Mouse (Mus musculus): ENCODE results near the gene Cdhr3. TPM values are rescaled to one million over a fixed set of nuclear protein-coding genes. Genes with fewer than 3 reads are reported as not detected.

Gene Cdhr3
- polyA plus RNA-seq, 1 experiment from 2014 or later = not detected

- H3K36me3 ChIP-seq (ENCODE audit: control insufficient read depth, insufficient read depth) = no peaks in the 10 kb centered on the region
- H3K9me3 ChIP-seq (replicated peaks; ENCODE audit: control insufficient read depth, low read length) = no peaks in the 10 kb centered on the region
- H3K4me1 ChIP-seq (ENCODE audit: control insufficient read depth, low read depth, low read length) = no peaks in the 10 kb centered on the region
- no peaks in the 10 kb centered on the region for H3K27me3 ChIP-seq (ENCODE audit: control insufficient read depth, insufficient read depth, low read depth, low read length)
- no peak overlapping the region for H3K4me3 ChIP-seq (ENCODE audit: low read depth, low read length)
- no peak for ATAC-seq (ENCODE audit: low read depth)
- 50% methylated on average over 3 of the region's 3 CpGs for whole genome bisulfite sequencing (ENCODE audit: insufficient replicate concordance)
- no peak overlapping the region for H3K4me2 ChIP-seq (ENCODE audit: low read depth, low read length)
- H3K27ac ChIP-seq (ENCODE audit: low read length) = no peak overlapping the region
- H3K9ac ChIP-seq (ENCODE audit: low read depth, low read length) = no peak overlapping the region
Observed at GRCm38 (mm10) chr12:33096017-33096416, 3.3 kb upstream of the Cdhr3 start.

GRCm38 (mm10) chr12:33092196-33092595 lies 479 bp downstream of the Cdhr3 start:
- Histone ChIP-seq H3K4me2 (ENCODE audit: low read depth, low read length) (no peak overlapping the region), H3K4me3 (ENCODE audit: low read depth, low read length) (no peak overlapping the region), H3K9me3 (replicated peaks; ENCODE audit: control insufficient read depth, low read length) (no peaks in the 10 kb centered on the region), H3K36me3 (ENCODE audit: control insufficient read depth, insufficient read depth) (no peaks in the 10 kb centered on the region), H3K4me1 (ENCODE audit: control insufficient read depth, low read depth, low read length) (no peaks in the 10 kb centered on the region), H3K27ac (ENCODE audit: low read length) (no peak overlapping the region), H3K9ac (ENCODE audit: low read depth, low read length) (no peak overlapping the region), H3K27me3 (ENCODE audit: control insufficient read depth, insufficient read depth, low read depth, low read length) (no peaks in the 10 kb centered on the region)
- no peak for ATAC-seq (ENCODE audit: low read depth)
- WGBS (ENCODE audit: insufficient replicate concordance) = 54% methylated on average over 2 of the region's 2 CpGs

DNA sequence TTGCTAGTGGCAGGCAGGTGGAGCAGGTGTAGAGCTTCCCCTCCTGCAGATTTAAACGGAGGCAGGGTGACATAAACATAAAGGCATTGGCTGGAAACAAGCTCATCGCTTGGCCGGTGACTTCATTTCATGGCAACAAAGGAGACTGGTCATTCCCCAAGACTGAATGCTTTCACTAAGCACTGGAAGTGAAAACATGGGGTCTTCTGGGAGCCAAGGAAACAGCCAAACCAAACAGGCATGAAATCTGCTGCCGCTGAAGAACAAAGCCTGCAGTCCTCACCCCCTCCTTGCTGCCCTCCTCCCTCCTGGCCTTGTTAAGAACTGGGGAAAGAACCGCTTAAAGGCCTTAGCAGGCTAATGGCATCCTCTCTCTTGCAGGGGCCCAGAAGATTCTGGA lies 6.5 kb downstream of the Cdhr3 start:
- no peak for ATAC-seq (ENCODE audit: low read depth)
- Histone ChIP-seq H3K4me2 (ENCODE audit: low read depth, low read length) (no peak overlapping the region), H3K9me3 (replicated peaks; ENCODE audit: control insufficient read depth, low read length) (no peaks in the 10 kb centered on the region), H3K27ac (ENCODE audit: low read length) (no peak overlapping the region), H3K4me3 (ENCODE audit: low read depth, low read length) (no peak overlapping the region), H3K4me1 (ENCODE audit: control insufficient read depth, low read depth, low read length) (no peaks in the 10 kb centered on the region), H3K36me3 (ENCODE audit: control insufficient read depth, insufficient read depth) (no peaks in the 10 kb centered on the region), H3K27me3 (ENCODE audit: control insufficient read depth, insufficient read depth, low read depth, low read length) (no peaks in the 10 kb centered on the region), H3K9ac (ENCODE audit: low read depth, low read length) (no peak overlapping the region)
- 61% methylated on average over 5 of the region's 5 CpGs for WGBS (ENCODE audit: insufficient replicate concordance)

GRCm38 (mm10) chr12:33084683-33085082 lies 8.0 kb downstream of the Cdhr3 start:
- WGBS (ENCODE audit: insufficient replicate concordance) = 28% methylated on average over 2 of the region's 2 CpGs
- Histone ChIP-seq H3K4me1 (ENCODE audit: control insufficient read depth, low read depth, low read length) (no peaks in the 10 kb centered on the region), H3K4me3 (ENCODE audit: low read depth, low read length) (no peak overlapping the region), H3K27me3 (ENCODE audit: control insufficient read depth, insufficient read depth, low read depth, low read length) (no peaks in the 10 kb centered on the region), H3K9me3 (replicated peaks; ENCODE audit: control insufficient read depth, low read length) (no peaks in the 10 kb centered on the region), H3K27ac (ENCODE audit: low read length) (no peak overlapping the region), H3K36me3 (ENCODE audit: control insufficient read depth, insufficient read depth) (no peaks in the 10 kb centered on the region), H3K9ac (ENCODE audit: low read depth, low read length) (no peak overlapping the region), H3K4me2 (ENCODE audit: low read depth, low read length) (no peak overlapping the region)
- ATAC-seq (ENCODE audit: low read depth) = no peak

GRCm38 (mm10) chr12:33083362-33083761 lies 9.3 kb downstream of the Cdhr3 start:
- Histone ChIP-seq H3K4me1 (ENCODE audit: control insufficient read depth, low read depth, low read length) (no peaks in the 10 kb centered on the region), H3K4me2 (ENCODE audit: low read depth, low read length) (no peak overlapping the region), H3K27ac (ENCODE audit: low read length) (no peak overlapping the region), H3K27me3 (ENCODE audit: control insufficient read depth, insufficient read depth, low read depth, low read length) (no peaks in the 10 kb centered on the region), H3K36me3 (ENCODE audit: control insufficient read depth, insufficient read depth) (no peaks in the 10 kb centered on the region), H3K4me3 (ENCODE audit: low read depth, low read length) (no peak overlapping the region), H3K9ac (ENCODE audit: low read depth, low read length) (no peak overlapping the region), H3K9me3 (replicated peaks; ENCODE audit: control insufficient read depth, low read length) (no peaks in the 10 kb centered on the region)
- WGBS (ENCODE audit: insufficient replicate concordance) = 44% methylated on average over 5 of the region's 5 CpGs
- ATAC-seq (ENCODE audit: low read depth) = no peak

DNA sequence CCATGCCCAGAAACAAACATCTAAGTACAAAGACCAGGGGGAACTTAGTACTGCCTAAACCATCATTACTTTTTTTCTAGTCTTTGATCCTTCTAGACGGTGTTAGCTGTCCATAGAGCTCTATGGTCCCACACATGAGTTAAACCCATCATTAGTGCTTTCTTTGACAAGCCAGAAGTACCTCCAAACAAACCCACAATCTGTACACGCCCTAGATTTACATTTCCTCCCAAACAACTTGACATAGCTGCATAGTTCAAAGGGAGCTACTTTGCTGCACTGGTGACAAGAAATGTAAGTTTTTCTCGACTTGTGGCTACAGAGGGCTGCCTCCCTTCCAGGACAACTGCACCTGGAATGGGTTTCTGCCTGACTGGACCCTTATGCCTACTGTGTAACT lies 16.4 kb downstream of the Cdhr3 start:
- no peak overlapping the region for H3K4me3 ChIP-seq (ENCODE audit: low read depth, low read length)
- no peaks in the 10 kb centered on the region for H3K36me3 ChIP-seq (ENCODE audit: control insufficient read depth, insufficient read depth)
- no peak overlapping the region for H3K27ac ChIP-seq (ENCODE audit: low read length)
- 27% methylated on average over 3 of the region's 3 CpGs for WGBS (ENCODE audit: insufficient replicate concordance)
- no peak for ATAC-seq (ENCODE audit: low read depth)
- no peak overlapping the region for H3K4me2 ChIP-seq (ENCODE audit: low read depth, low read length)
- H3K9ac ChIP-seq (ENCODE audit: low read depth, low read length) = no peak overlapping the region
- no peaks in the 10 kb centered on the region for H3K4me1 ChIP-seq (ENCODE audit: control insufficient read depth, low read depth, low read length)
- H3K27me3 ChIP-seq (ENCODE audit: control insufficient read depth, insufficient read depth, low read depth, low read length) = no peaks in the 10 kb centered on the region
- no peaks in the 10 kb centered on the region for H3K9me3 ChIP-seq (replicated peaks; ENCODE audit: control insufficient read depth, low read length)

DNA sequence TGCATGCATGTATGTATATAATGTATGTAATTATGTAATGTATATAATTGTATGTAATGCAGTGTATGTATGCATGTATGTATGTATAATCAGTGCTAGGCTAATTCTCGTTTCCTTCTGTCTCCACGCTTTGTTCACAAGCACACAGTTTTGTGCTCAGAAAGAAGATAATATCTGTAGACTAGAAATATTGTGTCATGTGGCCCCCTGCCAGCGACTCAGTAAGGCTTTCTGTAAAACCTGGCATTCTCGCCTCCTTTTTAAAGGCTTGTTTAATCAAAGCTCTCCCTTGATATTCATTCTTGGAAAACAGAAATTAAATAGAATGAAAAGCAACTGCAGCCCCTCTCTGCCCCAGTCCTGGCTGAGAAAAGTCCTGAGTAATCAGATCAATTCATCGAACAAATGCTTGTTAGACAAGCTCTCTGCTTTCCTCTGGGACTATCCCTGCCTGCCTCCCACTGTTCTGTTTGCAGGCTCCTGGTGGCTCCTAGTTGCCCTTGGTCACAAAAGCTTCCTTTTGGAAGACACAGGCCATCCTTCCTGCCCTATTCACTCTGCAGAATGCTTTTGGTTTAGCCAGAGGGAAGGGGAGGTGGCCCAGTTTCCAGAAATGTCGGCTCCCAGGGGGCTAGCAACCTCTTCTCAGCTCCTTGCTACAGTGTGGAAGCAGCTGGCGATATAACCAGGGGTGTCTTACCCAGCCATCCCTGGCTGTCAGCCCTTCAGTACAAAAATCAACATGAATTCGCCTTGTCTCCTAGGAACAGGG lies 20.6 kb downstream of the Cdhr3 start:
- Histone ChIP-seq H3K27me3 (ENCODE audit: control insufficient read depth, insufficient read depth, low read depth, low read length) (no peaks in the 10 kb centered on the region), H3K4me3 (ENCODE audit: low read depth, low read length) (no peak overlapping the region), H3K9ac (ENCODE audit: low read depth, low read length) (no peak overlapping the region), H3K27ac (ENCODE audit: low read length) (no peak overlapping the region), H3K4me2 (ENCODE audit: low read depth, low read length) (no peak overlapping the region), H3K4me1 (ENCODE audit: control insufficient read depth, low read depth, low read length) (no peaks in the 10 kb centered on the region), H3K9me3 (replicated peaks; ENCODE audit: control insufficient read depth, low read length) (no peaks in the 10 kb centered on the region), H3K36me3 (ENCODE audit: control insufficient read depth, insufficient read depth) (no peaks in the 10 kb centered on the region)
- WGBS (ENCODE audit: insufficient replicate concordance) = 57% methylated on average over 8 of the region's 8 CpGs
- ATAC-seq (ENCODE audit: low read depth) = no peak

GRCm38 (mm10) chr12:33068977-33069376 lies 23.7 kb downstream of the Cdhr3 start:
- H3K9me3 ChIP-seq (replicated peaks; ENCODE audit: control insufficient read depth, low read length) = no peaks in the 10 kb centered on the region
- WGBS (ENCODE audit: insufficient replicate concordance) = 41% methylated on average over 2 of the region's 2 CpGs
- no peak overlapping the region for H3K4me3 ChIP-seq (ENCODE audit: low read depth, low read length)
- H3K4me1 ChIP-seq (ENCODE audit: control insufficient read depth, low read depth, low read length) = no peaks in the 10 kb centered on the region
- no peak overlapping the region for H3K9ac ChIP-seq (ENCODE audit: low read depth, low read length)
- H3K27me3 ChIP-seq (ENCODE audit: control insufficient read depth, insufficient read depth, low read depth, low read length) = no peaks in the 10 kb centered on the region
- H3K4me2 ChIP-seq (ENCODE audit: low read depth, low read length) = no peak overlapping the region
- no peak for ATAC-seq (ENCODE audit: low read depth)
- H3K27ac ChIP-seq (ENCODE audit: low read length) = no peak overlapping the region
- H3K36me3 ChIP-seq (ENCODE audit: control insufficient read depth, insufficient read depth) = no peaks in the 10 kb centered on the region

GRCm38 (mm10) chr12:33066355-33066754 lies 26.3 kb downstream of the Cdhr3 start:
- Histone ChIP-seq H3K36me3 (ENCODE audit: control insufficient read depth, insufficient read depth) (no peaks in the 10 kb centered on the region), H3K9me3 (replicated peaks; ENCODE audit: control insufficient read depth, low read length) (no peaks in the 10 kb centered on the region), H3K27me3 (ENCODE audit: control insufficient read depth, insufficient read depth, low read depth, low read length) (no peaks in the 10 kb centered on the region), H3K4me1 (ENCODE audit: control insufficient read depth, low read depth, low read length) (no peaks in the 10 kb centered on the region), H3K9ac (ENCODE audit: low read depth, low read length) (no peak overlapping the region), H3K4me3 (ENCODE audit: low read depth, low read length) (no peak overlapping the region), H3K4me2 (ENCODE audit: low read depth, low read length) (no peak overlapping the region), H3K27ac (ENCODE audit: low read length) (no peak overlapping the region)
- 55% methylated on average over 4 of the region's 4 CpGs for WGBS (ENCODE audit: insufficient replicate concordance)
- ATAC-seq (ENCODE audit: low read depth) = no peak
